Mouse (Mus musculus) limb, embryonic 14.5 days (tissue): Measurements from ENCODE around the gene Dolpp1. TPM values are rescaled to one million over a fixed set of nuclear protein-coding genes. Genes with fewer than 3 reads are reported as not detected.

Experiments
- ATAC-seq: fragments of 200-750 bp; cut with Nextera tagmentation; 2 replicates; pipeline ENCODE4 v1.8.0; 2017; ENCODE audit warnings: low read depth, moderate number of reproducible peaks, moderate TSS enrichment; ENCODE audit not compliant: low FRiP score
- DNase-seq: peaks from one replicate; pipeline ENCODE4 v3.0.0-alpha.2; 2015; ENCODE audit warnings: low spot score
- H3K27ac ChIP-seq: fragments of 300-500 bp; sonication (generic); replicated peaks from 2 replicates; pipeline ENCODE4 v1.5.1; 2014; ENCODE audit warnings: low read depth, mild to moderate bottlenecking, low read length, moderate library complexity, mixed read lengths
- H3K27me3 ChIP-seq: fragments of 300-500 bp; sonication (generic); 2 replicates; pipeline ENCODE4 v1.6.1; 2014; ENCODE audit warnings: low read length, mixed read lengths; ENCODE audit not compliant: control insufficient read depth, insufficient read depth
- H3K36me3 ChIP-seq: fragments of 300-500 bp; sonication (generic); 2 replicates; pipeline ENCODE4 v1.6.1; 2014; ENCODE audit warnings: mild to moderate bottlenecking, low read length, moderate library complexity, mixed read lengths; ENCODE audit not compliant: control insufficient read depth, insufficient read depth
- H3K4me1 ChIP-seq: fragments of 300-500 bp; sonication (generic); 2 replicates; pipeline ENCODE4 v1.6.1; 2014; ENCODE audit warnings: antibody characterized with exemption, low read length, mixed read lengths; ENCODE audit not compliant: control insufficient read depth, insufficient read depth
- H3K4me2 ChIP-seq: fragments of 300-500 bp; sonication (generic); replicated peaks from 2 replicates; pipeline ENCODE4 v1.6.1; 2014; ENCODE audit warnings: low read depth, mild to moderate bottlenecking, low read length, moderate library complexity; ENCODE audit not compliant: severe bottlenecking
- H3K4me3 ChIP-seq: fragments of 300-500 bp; sonication (generic); replicated peaks from 2 replicates; pipeline ENCODE4 v1.5.1; 2014; ENCODE audit warnings: low read length
- H3K9ac ChIP-seq: fragments of 300-500 bp; sonication (generic); 2 replicates; pipeline ENCODE4 v1.6.1; 2014; ENCODE audit warnings: mild to moderate bottlenecking, low read depth, low read length, moderate library complexity; ENCODE audit not compliant: severe bottlenecking
- H3K9me3 ChIP-seq: fragments of 300-500 bp; sonication (generic); 2 replicates; pipeline ENCODE4 v1.6.1; 2016; ENCODE audit warnings: low read length; ENCODE audit not compliant: control insufficient read depth
- POLR2A ChIP-seq: fragments of 200-500 bp; IDR thresholded peaks from 2 replicates; pipeline ENCODE4 v1.8.0; 2012; ENCODE audit warnings: inconsistent platforms, mild to moderate bottlenecking, moderate library complexity, borderline replicate concordance; ENCODE audit not compliant: insufficient read depth, insufficient read length; ENCODE audit errors: extremely low read depth
- WGBS: fragments of 180-500 bp; shearing (Covaris S2); extraction: QIAGEN DNeasy Blood & Tissue Kit; methylation state at CpG from one replicate; pipeline ENCODE4 v1.1.7; 2014; 5-methylcytosine and 5-hydroxymethylcytosine counted together
- polyA plus RNA-seq, 2 experiments: library from polyadenylated mRNA; depleted of rRNA in 1 of 2; stranded (reverse) in 1 of 2; unstranded in 1 of 2; fragments of >200 nt; fragmentation: Nextera tagmentation in 1 of 2; extraction: Ambion mirVana in 1 of 2; gene quantifications; 2 replicates each; pipeline versions ENCODE4 v1.2.1 to v1.2.3; 2012 to 2014

The Dolpp1 gene
- polyA plus RNA-seq, 2 experiments, result 31.8 to 49.8 TPM

- peak overlapping the region; percentile 90 for H3K4me2 ChIP-seq
- H3K36me3 ChIP-seq, result peaks cover 34% of the 10 kb centered on the region
- peaks cover 11% of the 10 kb centered on the region for H3K4me1 ChIP-seq
- H3K9me3 ChIP-seq, result no peaks in the 10 kb centered on the region
- ATAC-seq (no peak), DNase-seq (no peak)
- H3K27ac ChIP-seq, result no peak overlapping the region
- no peak for TF ChIP-seq POLR2A
- 81% methylated on average over 2 of the region's 2 CpGs for WGBS
- H3K9ac ChIP-seq, result peak overlapping the region; percentile 75
- no peaks in the 10 kb centered on the region for H3K27me3 ChIP-seq
- peak overlapping the region; percentile 93; the same call in 1 of the 2 replicates for H3K4me3 ChIP-seq
Measured at GRCm38 (mm10) chr2:30365281-30366069, 26.6 kb upstream of the Dolpp1 start.

DNA sequence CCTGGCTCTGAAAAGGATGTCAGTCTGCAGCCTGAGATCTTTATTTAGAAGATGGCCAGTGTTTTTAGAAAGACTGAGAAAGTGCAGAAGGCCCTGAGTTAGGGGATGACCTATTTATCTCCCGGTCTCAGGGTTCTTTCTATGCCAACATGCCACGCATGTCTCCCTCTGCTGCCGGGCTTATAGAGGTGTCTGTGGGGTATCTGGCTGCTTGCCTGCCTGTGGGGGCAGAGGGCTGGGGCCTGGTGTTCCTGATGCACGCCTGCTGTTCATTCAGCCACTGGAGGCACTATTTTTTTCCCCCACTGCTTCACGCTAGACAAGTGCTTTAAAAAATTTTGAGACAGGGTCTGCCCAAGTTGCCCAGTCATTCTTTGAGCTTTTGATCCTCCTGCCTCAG is 25.9 kb upstream of the Dolpp1 start:
- no peak for ATAC-seq
- Histone ChIP-seq H3K9me3 (no peaks in the 10 kb centered on the region), H3K4me1 (peaks cover 11% of the 10 kb centered on the region), H3K4me3 (no peak overlapping the region), H3K27me3 (no peaks in the 10 kb centered on the region), H3K9ac (no peak overlapping the region), H3K4me2 (no peak overlapping the region), H3K27ac (no peak overlapping the region), H3K36me3 (peaks cover 41% of the 10 kb centered on the region)
- DNase-seq, result no peak
- 81% methylated on average over 5 of the region's 5 CpGs for WGBS
- no peak for TF ChIP-seq POLR2A

GRCm38 (mm10) chr2:30371544-30371943 is 20.5 kb upstream of the Dolpp1 start:
- Histone ChIP-seq H3K36me3 (peaks cover 85% of the 10 kb centered on the region), H3K9me3 (no peaks in the 10 kb centered on the region), H3K9ac (no peak overlapping the region), H3K4me1 (no peaks in the 10 kb centered on the region), H3K4me2 (no peak overlapping the region), H3K27me3 (no peaks in the 10 kb centered on the region), H3K27ac (no peak overlapping the region), H3K4me3 (no peak overlapping the region)
- ATAC-seq, result no peak
- WGBS, result 96% methylated on average over 8 of the region's 8 CpGs
- no peak for DNase-seq
- no peak for TF ChIP-seq POLR2A

- no peaks in the 10 kb centered on the region for H3K27me3 ChIP-seq
- no peak overlapping the region for H3K4me2 ChIP-seq
- no peaks in the 10 kb centered on the region for H3K9me3 ChIP-seq
- H3K36me3 ChIP-seq, result peaks cover 88% of the 10 kb centered on the region
- H3K27ac ChIP-seq, result no peak overlapping the region
- 95% methylated on average over 5 of the region's 5 CpGs for WGBS
- H3K4me3 ChIP-seq, result no peak overlapping the region
- no peaks in the 10 kb centered on the region for H3K4me1 ChIP-seq
- H3K9ac ChIP-seq, result no peak overlapping the region
- no peak for TF ChIP-seq POLR2A
- ATAC-seq, result no peak
- DNase-seq, result no peak
Measured at GRCm38 (mm10) chr2:30372726-30373125, 19.3 kb upstream of the Dolpp1 start.

GRCm38 (mm10) chr2:30375893-30376292 is 16.2 kb upstream of the Dolpp1 start:
- no peak overlapping the region for H3K4me2 ChIP-seq
- no peaks in the 10 kb centered on the region for H3K27me3 ChIP-seq
- DNase-seq, result no peak
- H3K9me3 ChIP-seq, result no peaks in the 10 kb centered on the region
- H3K4me3 ChIP-seq, result no peak overlapping the region
- H3K27ac ChIP-seq, result no peak overlapping the region
- no peak for ATAC-seq
- no peaks in the 10 kb centered on the region for H3K4me1 ChIP-seq
- no peak for TF ChIP-seq POLR2A
- peaks cover 86% of the 10 kb centered on the region for H3K36me3 ChIP-seq
- H3K9ac ChIP-seq, result no peak overlapping the region
- WGBS, result 91% methylated on average over 10 of the region's 10 CpGs
